Mouse (Mus musculus) lung, adult 18-20 months (tissue): Measurements from ENCODE around the gene Nt5c2.

ENCODE experiments used
- DNase-seq, 2 experiments: peaks; one replicate each; pipeline ENCODE4 v3.0.0; 2022; ENCODE audit warnings: mixed read lengths in 2 of 2

The Nt5c2 gene

DNA sequence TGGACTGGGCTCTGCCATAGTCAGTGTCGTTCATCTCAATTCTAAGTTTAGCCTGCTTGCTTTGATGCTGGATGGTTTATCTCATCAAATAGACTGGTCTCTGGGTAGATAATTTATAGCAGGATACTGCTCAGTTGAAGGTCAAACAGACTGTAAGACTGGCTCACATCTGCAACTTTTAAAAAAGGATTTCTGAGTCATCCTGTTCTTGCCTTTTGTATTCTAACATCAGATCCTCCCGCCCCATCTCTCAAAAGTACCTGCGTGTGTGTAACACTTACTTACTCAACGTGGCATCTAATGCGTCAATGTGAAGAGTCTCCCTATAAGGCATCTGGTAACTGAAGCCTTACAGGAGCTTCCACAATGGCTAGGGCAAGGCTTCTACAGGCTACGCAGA, 94.4 kb downstream of the Nt5c2 start:
- DNase-seq: no peak

GRCm38 (mm10) chr19:46915406-46916080, 99.4 kb downstream of the Nt5c2 start:
- DNase-seq: no peak

GRCm38 (mm10) chr19:46913626-46914025, 101.3 kb downstream of the Nt5c2 start:
- no peak for DNase-seq

GRCm38 (mm10) chr19:46911492-46911891, 103.5 kb downstream of the Nt5c2 start:
- DNase-seq: no peak

GRCm38 (mm10) chr19:46908977-46909376, 106.0 kb downstream of the Nt5c2 start:
- no peak for DNase-seq

DNA sequence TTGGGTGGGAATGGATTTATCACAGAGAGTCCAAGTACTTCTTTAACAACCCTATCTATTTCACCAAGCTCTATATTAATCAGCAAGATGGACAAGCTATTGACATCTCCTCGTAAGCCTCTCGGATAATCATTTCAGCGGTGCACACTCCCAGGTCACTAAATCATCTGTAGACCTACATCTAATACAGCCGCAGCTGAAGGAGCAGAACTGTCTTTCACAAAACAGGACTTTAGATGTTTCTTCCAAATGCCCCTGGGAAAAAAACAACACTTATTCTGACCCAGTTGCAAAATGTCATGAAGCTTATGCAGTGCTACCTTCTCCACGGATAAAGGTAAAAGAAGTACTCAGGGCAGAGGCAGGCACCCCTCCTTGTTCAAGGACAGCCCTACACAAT, 106.7 kb downstream of the Nt5c2 start:
- no peak for DNase-seq

DNA sequence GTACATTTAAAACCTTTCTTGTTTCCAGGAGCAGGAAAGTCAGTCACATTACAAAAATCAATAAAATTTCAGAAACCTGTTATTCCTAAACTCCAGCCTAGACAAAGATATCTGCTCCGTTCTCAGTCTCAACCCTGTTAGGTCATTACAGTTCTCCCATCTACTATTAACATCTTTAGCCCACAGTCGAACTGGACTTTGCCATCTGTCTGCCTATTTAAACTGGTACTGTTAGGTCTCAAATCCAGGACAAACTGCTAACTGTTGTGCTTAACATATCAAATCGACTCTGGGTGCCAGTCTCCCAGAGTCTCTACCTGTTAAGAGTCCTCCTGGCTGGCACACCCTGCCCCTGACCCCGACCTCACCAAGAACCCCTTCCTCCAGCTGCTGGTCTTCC, 109.0 kb downstream of the Nt5c2 start:
- no peak for DNase-seq

- no peak for DNase-seq
Observed at GRCm38 (mm10) chr19:46905383-46905782, 109.6 kb downstream of the Nt5c2 start.

- no peak for DNase-seq
Observed at GRCm38 (mm10) chr19:46904907-46905306, 110.0 kb downstream of the Nt5c2 start.

GRCm38 (mm10) chr19:46903379-46903778, 111.6 kb downstream of the Nt5c2 start:
- no peak for DNase-seq

GRCm38 (mm10) chr19:46901323-46901722, 113.6 kb downstream of the Nt5c2 start:
- DNase-seq: peak; percentile 69 to 75

GRCm38 (mm10) chr19:46900786-46901185, 114.2 kb downstream of the Nt5c2 start:
- DNase-seq: no peak

GRCm38 (mm10) chr19:46899871-46900270, 115.1 kb downstream of the Nt5c2 start:
- DNase-seq: no peak

DNA sequence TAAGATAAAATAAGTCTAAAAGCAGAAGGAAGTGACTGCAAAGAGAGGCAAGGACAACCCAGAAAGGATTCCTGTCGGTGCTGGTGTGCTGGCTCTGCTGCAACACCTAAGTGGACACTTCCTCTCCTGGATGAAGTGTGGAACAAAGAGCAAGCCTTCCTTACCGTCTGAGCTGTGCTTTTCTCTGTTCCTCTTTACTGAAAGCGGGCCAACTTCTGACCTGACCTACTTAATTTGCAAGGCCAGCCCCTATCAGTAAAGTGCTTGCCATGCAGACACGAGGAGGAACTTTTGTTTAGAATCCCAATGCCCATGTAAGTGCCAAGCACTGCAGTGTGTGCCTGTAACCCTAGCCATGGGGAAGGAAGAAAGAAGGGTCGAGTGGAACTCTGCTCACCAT, 115.6 kb downstream of the Nt5c2 start:
- DNase-seq: peak; percentile 46 to 65

DNA sequence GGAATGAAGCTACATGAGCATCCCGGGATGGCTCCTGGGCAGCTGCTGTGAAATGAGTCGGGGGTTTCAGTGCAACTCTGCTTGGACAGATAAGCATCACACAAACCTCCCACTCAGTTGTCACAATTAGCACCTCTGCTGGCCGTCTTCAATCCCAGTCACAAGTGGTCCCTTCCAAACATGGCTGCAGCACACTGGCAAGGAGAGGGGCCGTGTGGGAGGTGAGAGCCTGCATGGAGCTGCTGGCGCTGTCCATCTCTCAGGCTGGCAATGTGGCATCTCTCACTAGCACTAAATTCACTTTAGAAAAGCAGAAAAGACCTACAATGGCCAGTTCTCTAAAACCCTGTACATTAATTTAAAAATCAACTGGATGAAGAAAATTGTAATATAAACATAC, 116.7 kb downstream of the Nt5c2 start:
- no peak for DNase-seq

- DNase-seq: no peak
Observed at GRCm38 (mm10) chr19:46897135-46897534, 117.8 kb downstream of the Nt5c2 start.

GRCm38 (mm10) chr19:46893484-46893883, 121.5 kb downstream of the Nt5c2 start:
- DNase-seq: no peak

- no peak for DNase-seq
Observed at GRCm38 (mm10) chr19:46892856-46893255, 122.1 kb downstream of the Nt5c2 start.

DNA sequence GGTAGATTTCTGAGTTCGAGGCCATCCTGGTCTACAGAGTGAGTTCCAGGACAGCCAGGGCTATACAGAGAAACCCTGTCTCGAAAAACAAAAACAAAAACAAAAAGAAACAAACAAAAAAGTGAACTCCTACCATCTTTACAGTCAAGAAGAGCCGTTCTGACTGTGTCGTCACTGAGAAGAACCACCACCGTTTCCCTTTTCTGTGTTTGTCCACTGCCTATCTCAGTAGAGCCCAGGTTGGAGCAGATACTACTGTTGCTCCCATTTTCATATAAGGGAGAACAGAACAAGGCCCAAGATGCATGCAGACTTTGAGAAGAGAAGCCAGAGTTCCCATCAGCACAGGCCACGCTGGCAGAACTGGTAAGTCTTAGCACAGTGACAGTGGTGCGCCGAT, 124.3 kb downstream of the Nt5c2 start:
- DNase-seq: no peak

DNA sequence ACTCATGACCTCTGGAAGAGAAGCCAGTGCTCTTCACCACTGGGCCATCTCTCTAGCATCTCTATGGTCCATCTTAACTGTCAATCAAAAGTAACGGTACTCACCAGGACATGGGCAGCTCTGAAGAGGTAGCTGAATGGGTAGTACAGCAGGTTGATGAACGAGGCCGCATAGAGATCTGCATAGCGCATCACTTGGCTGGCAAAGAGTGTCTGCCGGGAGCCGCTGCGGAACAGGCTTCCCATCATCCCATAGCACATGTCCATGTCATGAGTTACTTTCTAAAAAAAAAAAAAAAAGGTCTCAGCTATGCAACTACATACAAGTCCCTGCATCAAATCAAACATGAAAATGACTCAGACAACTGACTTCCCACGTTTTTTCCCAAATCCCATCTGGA, 125.3 kb downstream of the Nt5c2 start:
- no peak for DNase-seq

GRCm38 (mm10) chr19:46887811-46888527, 127.0 kb downstream of the Nt5c2 start:
- no peak for DNase-seq

DNA sequence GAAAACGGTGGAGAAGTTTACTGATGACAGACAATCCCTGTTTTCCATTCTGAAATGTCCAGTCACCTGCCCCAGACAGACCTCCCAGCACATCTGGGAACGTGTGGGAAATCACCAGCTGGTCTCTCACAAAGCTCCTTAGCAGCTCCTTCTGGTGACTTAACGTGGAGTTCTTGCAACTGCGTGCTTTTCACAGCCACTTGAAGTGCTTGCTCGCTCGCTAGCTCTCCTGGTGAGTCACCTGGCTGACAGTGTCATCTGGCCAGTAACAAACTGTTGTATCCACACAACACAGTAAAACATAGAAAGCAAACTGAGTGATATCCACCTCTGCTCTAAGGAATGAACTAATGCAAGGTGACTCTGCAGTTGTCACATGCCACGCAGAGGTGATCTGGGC, 128.1 kb downstream of the Nt5c2 start:
- DNase-seq: peak; percentile 63 to 74

DNA sequence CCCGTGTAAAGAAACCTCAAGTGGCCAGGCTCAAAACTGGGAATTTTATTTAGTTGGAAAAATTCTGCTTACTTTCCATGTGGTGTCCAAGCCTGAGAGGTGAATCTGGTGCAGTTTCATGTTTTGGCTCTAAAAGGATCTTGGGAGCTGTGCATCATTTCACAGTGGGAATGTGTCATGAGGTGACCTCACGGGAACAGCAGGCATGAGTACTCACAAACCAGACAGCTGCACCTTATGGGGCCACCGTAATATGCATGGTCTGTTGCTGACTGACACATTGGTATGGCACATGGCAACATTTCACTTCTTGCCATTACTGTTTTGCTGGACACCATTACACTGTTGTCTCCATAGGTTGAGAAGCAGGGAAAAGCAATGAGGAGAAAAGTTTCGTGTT, 129.6 kb downstream of the Nt5c2 start:
- DNase-seq: no peak

DNA sequence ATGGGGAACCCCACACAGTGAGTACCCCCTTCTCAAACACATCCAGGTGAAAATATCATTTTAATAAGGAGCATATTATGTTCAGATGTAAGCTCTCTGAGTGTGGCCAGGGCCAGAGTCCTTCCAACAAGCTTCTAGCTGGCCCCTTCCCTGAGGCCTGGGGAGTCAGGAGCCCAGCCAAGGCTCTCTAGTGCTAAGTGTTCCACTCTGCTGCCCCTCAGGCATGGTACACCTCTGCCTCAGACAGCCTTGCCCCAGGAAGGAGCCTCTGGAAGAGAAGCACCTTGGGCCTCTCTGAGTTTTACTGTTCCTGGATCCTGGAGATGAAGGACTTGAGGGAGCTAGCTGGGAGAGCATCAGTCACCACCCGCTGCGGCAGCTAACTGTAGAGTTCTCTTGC, 135.1 kb downstream of the Nt5c2 start:
- no peak for DNase-seq

DNA sequence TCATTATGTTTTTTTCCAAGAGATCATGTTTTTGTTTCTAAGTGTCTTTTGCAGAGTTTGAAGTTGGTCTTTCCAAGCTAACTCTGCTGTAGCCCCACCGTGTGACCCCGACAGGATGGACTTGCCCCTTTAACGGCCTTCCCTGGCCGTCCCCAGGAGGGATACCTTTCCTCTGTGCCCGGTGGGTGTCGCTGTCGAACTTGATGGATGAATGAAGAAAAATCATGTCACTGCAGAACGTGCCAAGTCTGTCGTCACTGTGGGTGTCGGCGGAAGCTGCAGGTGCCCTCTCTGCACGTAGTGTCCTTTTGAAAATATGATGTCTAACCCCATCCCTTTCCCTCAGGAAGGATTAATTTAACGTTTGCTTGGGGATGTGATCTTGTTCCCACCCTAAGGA, 136.6 kb downstream of the Nt5c2 start:
- DNase-seq: peak; percentile 71 to 83
